In genomic region chr2:136715531-136715930, GRCm38 (mm10) we compare ENCODE assay signal across 19 mouse cellular contexts. TPM values are rescaled to one million over a fixed set of nuclear protein-coding genes. Genes with fewer than 3 reads are reported as not detected.
DNase-seq lines count a peak whose midpoint lies in the region; ATAC-seq and TF ChIP-seq lines count a peak whose summit lies in the region.
"Had no signal": no experiment of that assay in that cellular context is flagged by ENCODE, and none has a peak within 500 bp of the region (broad histone marks: within the 10 kb centered on the region; RNA-seq: fewer than 3 reads in every experiment).

No protein-coding gene starts in this region.

- H3K4me2 ChIP-seq in hindbrain, embryonic 15.5 days = peak overlapping the region; percentile 79
- peak overlapping the region; percentile 68 for H3K4me2 ChIP-seq in neural tube, embryonic 13.5 days
- H3K4me2 ChIP-seq: liver, embryonic 11.5 days; stomach, embryonic 15.5 days had no signal

- no peaks in the 10 kb centered on the region for H3K27me3 ChIP-seq in hindbrain, embryonic 15.5 days
- H3K27me3 ChIP-seq in neural tube, embryonic 13.5 days = no peaks in the 10 kb centered on the region

- no peak for TF ChIP-seq CTCF in left cerebral cortex, adult 2 months (IDR thresholded peaks at IDR 0.05)

- no peak for ATAC-seq in hindbrain, embryonic 15.5 days (ENCODE audit: low FRiP score, low read depth)
- ATAC-seq in neural tube, embryonic 13.5 days (ENCODE audit: low read depth) = no peak
- no peak for ATAC-seq in erythroblast, adult 5-6 weeks (replicated peaks; ENCODE audit: low FRiP score, poor library complexity, severe bottlenecking)
- ATAC-seq: CD4-positive, CD25-positive, alpha-beta regulatory T cell, adult 4 months had no signal

- WGBS in hindbrain, embryonic 15.5 days = 41% methylated on average over 5 of the region's 5 CpGs
- WGBS in neural tube, embryonic 13.5 days = 59% methylated on average over 5 of the region's 5 CpGs

- peak; percentile 50 to 51 for DNase-seq in cerebellum, adult 18-20 months
- no peak for DNase-seq in cerebellum, postnatal 10 days
- DNase-seq in left cerebral cortex, adult 2 months (ENCODE audit: extremely low spot score in 1 of 2, low spot score in 2 of 2) = no peak
- DNase-seq in left cerebral cortex, adult 8-10 months (ENCODE audit: low spot score in 2 of 2) = no peak
- DNase-seq in gastrocnemius, postnatal 10 days = no peak
- DNase-seq: gastrocnemius, postnatal 36 days; kidney, postnatal 4 days; left cerebral cortex, postnatal 4 days; lung, adult 2 months; lung, postnatal 36 days; spleen, adult 18-20 months had no signal

- H3K4me1 ChIP-seq in hindbrain, embryonic 15.5 days (replicated peaks) = peaks cover 42% of the 10 kb centered on the region
- peaks cover 52% of the 10 kb centered on the region for H3K4me1 ChIP-seq in neural tube, embryonic 13.5 days (replicated peaks)

- no peaks in the 10 kb centered on the region for H3K9me3 ChIP-seq in hindbrain, embryonic 15.5 days
- no peaks in the 10 kb centered on the region for H3K9me3 ChIP-seq in neural tube, embryonic 13.5 days
- H3K9me3 ChIP-seq: stomach, embryonic 15.5 days had no signal

- peak overlapping the region; percentile 98 for H3K27ac ChIP-seq in left cerebral cortex, adult 2 months
- no peak overlapping the region for H3K27ac ChIP-seq in hindbrain, embryonic 15.5 days (replicated peaks)
- H3K27ac ChIP-seq in neural tube, embryonic 13.5 days (replicated peaks) = no peak overlapping the region; the same call in 1 of the 2 replicates
- H3K27ac ChIP-seq: stomach, embryonic 15.5 days had no signal

- H3K4me3 ChIP-seq in left cerebral cortex, adult 2 months = peak overlapping the region; percentile 73
- peak overlapping the region; percentile 31 for H3K4me3 ChIP-seq in hindbrain, embryonic 15.5 days
- peak overlapping the region; percentile 60 for H3K4me3 ChIP-seq in neural tube, embryonic 13.5 days
- H3K4me3 ChIP-seq: stomach, embryonic 15.5 days had no signal

- H3K9ac ChIP-seq in hindbrain, embryonic 15.5 days = peak overlapping the region; percentile 33; the same call in 1 of the 2 replicates
- H3K9ac ChIP-seq in neural tube, embryonic 13.5 days = peak overlapping the region; percentile 62
- H3K9ac ChIP-seq: stomach, embryonic 15.5 days had no signal

- intact Hi-C loops in left cerebral cortex, adult 2 months (cut with DNase I) = loop anchor here (5.0 kb wide), 1 partner anchor 228 kb away; no protein-coding TSS in a partner anchor

- no peaks in the 10 kb centered on the region for H3K36me3 ChIP-seq in hindbrain, embryonic 15.5 days
- no peaks in the 10 kb centered on the region for H3K36me3 ChIP-seq in neural tube, embryonic 13.5 days
- H3K36me3 ChIP-seq: G1E; stomach, embryonic 15.5 days had no signal

RNA-seq across cellular contexts. Expression of gene Snap25, which starts 2.3 kb away (rescaled TPM):
- 1,000 to 10,000 TPM; 3,053 to 3,248 TPM for total RNA-seq in left cerebral cortex, adult 2 months (2021)
- 1,000 to 10,000 TPM; 2,805 to 3,008 (median 2,879) TPM for total RNA-seq in left cerebral cortex, adult 8-10 months (2022)
- 224 and 276 TPM in 2 replicates for polyA plus RNA-seq in hindbrain, embryonic 15.5 days (2015; fragmentation: Nextera tagmentation; extraction: Ambion mirVana)
- 188 and 192 TPM in 2 replicates for polyA plus RNA-seq in neural tube, embryonic 13.5 days (2015; fragmentation: Nextera tagmentation; extraction: Ambion mirVana)
- not detected in 2 replicates for total RNA-seq in erythroblast, adult 5-6 weeks (2015; ENCODE audit: low replicate concordance)
- not detected in 2 replicates for total RNA-seq in erythroblast, adult 5-6 weeks (2017; ENCODE audit: low replicate concordance)
- total RNA-seq in gastrocnemius, postnatal 10 days (2021) = 1 to 10 TPM in 1 of 2 experiments, under 1 TPM in 1; 0.92 to 1.4 TPM
- total RNA-seq: gastrocnemius, postnatal 36 days had no signal
- polyA plus RNA-seq: CD4-positive, CD25-positive, alpha-beta regulatory T cell, adult 4 months; G1E; thymus, postnatal 0 days had no signal

Comparison
In these comparisons a context has a peak if more than half of its experiments do, and no peak if none do; other contexts are left out.
1. DNase-seq: peak in cerebellum, adult 18-20 months (2 of 2); none in cerebellum, postnatal 10 days (0 of 2), left cerebral cortex, adult 2 months (0 of 2), left cerebral cortex, adult 8-10 months (0 of 2) and gastrocnemius, postnatal 10 days (single experiment).
2. RNA of gene Snap25, which starts 2.3 kb away (total RNA-seq): 3,053 to 3,248 TPM in left cerebral cortex, adult 2 months and 2,805 to 3,008 TPM in left cerebral cortex, adult 8-10 months; 0.92 to 1.4 TPM in gastrocnemius, postnatal 10 days and not detected in erythroblast, adult 5-6 weeks; every median in the first group is over 1,000 times any median in the second.
3. Peak in every context shown above with its lines, with median percentiles within 50 percentile points of each other: H3K4me3 ChIP-seq.